Mouse (Mus musculus) limb, embryonic 14.5 days (tissue): ENCODE measurements around the gene Sirt4. TPM values are rescaled to one million over a fixed set of nuclear protein-coding genes. Genes with fewer than 3 reads are reported as not detected.

Source experiments
- ATAC-seq: fragments of 200-750 bp; cut with Nextera tagmentation; 2 replicates; pipeline ENCODE4 v1.8.0; 2017; ENCODE audit warnings: low read depth, moderate number of reproducible peaks, moderate TSS enrichment; ENCODE audit not compliant: low FRiP score
- DNase-seq: peaks from one replicate; pipeline ENCODE4 v3.0.0-alpha.2; 2015; ENCODE audit warnings: low spot score
- H3K27ac ChIP-seq: fragments of 300-500 bp; sonication (generic); replicated peaks from 2 replicates; pipeline ENCODE4 v1.5.1; 2014; ENCODE audit warnings: low read depth, mild to moderate bottlenecking, low read length, moderate library complexity, mixed read lengths
- H3K27me3 ChIP-seq: fragments of 300-500 bp; sonication (generic); 2 replicates; pipeline ENCODE4 v1.6.1; 2014; ENCODE audit warnings: low read length, mixed read lengths; ENCODE audit not compliant: control insufficient read depth, insufficient read depth
- H3K36me3 ChIP-seq: fragments of 300-500 bp; sonication (generic); 2 replicates; pipeline ENCODE4 v1.6.1; 2014; ENCODE audit warnings: mild to moderate bottlenecking, low read length, moderate library complexity, mixed read lengths; ENCODE audit not compliant: control insufficient read depth, insufficient read depth
- H3K4me1 ChIP-seq: fragments of 300-500 bp; sonication (generic); 2 replicates; pipeline ENCODE4 v1.6.1; 2014; ENCODE audit warnings: antibody characterized with exemption, low read length, mixed read lengths; ENCODE audit not compliant: control insufficient read depth, insufficient read depth
- H3K4me2 ChIP-seq: fragments of 300-500 bp; sonication (generic); replicated peaks from 2 replicates; pipeline ENCODE4 v1.6.1; 2014; ENCODE audit warnings: low read depth, mild to moderate bottlenecking, low read length, moderate library complexity; ENCODE audit not compliant: severe bottlenecking
- H3K4me3 ChIP-seq: fragments of 300-500 bp; sonication (generic); replicated peaks from 2 replicates; pipeline ENCODE4 v1.5.1; 2014; ENCODE audit warnings: low read length
- H3K9ac ChIP-seq: fragments of 300-500 bp; sonication (generic); 2 replicates; pipeline ENCODE4 v1.6.1; 2014; ENCODE audit warnings: mild to moderate bottlenecking, low read depth, low read length, moderate library complexity; ENCODE audit not compliant: severe bottlenecking
- H3K9me3 ChIP-seq: fragments of 300-500 bp; sonication (generic); 2 replicates; pipeline ENCODE4 v1.6.1; 2016; ENCODE audit warnings: low read length; ENCODE audit not compliant: control insufficient read depth
- POLR2A ChIP-seq: fragments of 200-500 bp; IDR thresholded peaks from 2 replicates; pipeline ENCODE4 v1.8.0; 2012; ENCODE audit warnings: inconsistent platforms, mild to moderate bottlenecking, moderate library complexity, borderline replicate concordance; ENCODE audit not compliant: insufficient read depth, insufficient read length; ENCODE audit errors: extremely low read depth
- WGBS: fragments of 180-500 bp; shearing (Covaris S2); extraction: QIAGEN DNeasy Blood & Tissue Kit; methylation state at CpG from one replicate; pipeline ENCODE4 v1.1.7; 2014; 5-methylcytosine and 5-hydroxymethylcytosine counted together
- polyA plus RNA-seq, 2 experiments: library from polyadenylated mRNA; depleted of rRNA in 1 of 2; stranded (reverse) in 1 of 2; unstranded in 1 of 2; fragments of >200 nt; fragmentation: Nextera tagmentation in 1 of 2; extraction: Ambion mirVana in 1 of 2; gene quantifications; 2 replicates each; pipeline versions ENCODE4 v1.2.1 to v1.2.3; 2012 to 2014

Gene Sirt4
- polyA plus RNA-seq, 2 experiments = 20.4 to 69.2 TPM

- Histone ChIP-seq H3K9ac (peak overlapping the region; percentile 55), H3K27me3 (no peaks in the 10 kb centered on the region), H3K4me2 (peak overlapping the region; percentile 50), H3K9me3 (no peaks in the 10 kb centered on the region), H3K4me1 (peaks cover 11% of the 10 kb centered on the region), H3K4me3 (peak overlapping the region; percentile 38), H3K36me3 (peaks cover 13% of the 10 kb centered on the region; the same call in 1 of the 2 replicates), H3K27ac (peak overlapping the region; percentile 38; the same call in 1 of the 2 replicates)
- 13% methylated on average over 21 of the region's 22 CpGs for WGBS
- DNase-seq (peak; percentile 68), ATAC-seq (peak; percentile 85)
- no peak for TF ChIP-seq POLR2A
Observed at GRCm38 (mm10) chr5:115475337-115476106, 9.0 kb downstream of the Sirt4 start.

GRCm38 (mm10) chr5:115474174-115474828 is 10.2 kb downstream of the Sirt4 start:
- TF ChIP-seq POLR2A = no peak
- no peak for DNase-seq

GRCm38 (mm10) chr5:115473191-115473590 is 11.3 kb downstream of the Sirt4 start:
- no peak overlapping the region for H3K27ac ChIP-seq
- no peak overlapping the region for H3K9ac ChIP-seq
- no peak overlapping the region for H3K4me2 ChIP-seq
- no peaks in the 10 kb centered on the region for H3K27me3 ChIP-seq
- H3K9me3 ChIP-seq = no peaks in the 10 kb centered on the region
- DNase-seq (no peak), ATAC-seq (no peak)
- H3K4me1 ChIP-seq = peaks cover 6% of the 10 kb centered on the region; the same call in 1 of the 2 replicates
- no peak for TF ChIP-seq POLR2A
- peaks cover 7% of the 10 kb centered on the region; the same call in 1 of the 2 replicates for H3K36me3 ChIP-seq
- no peak overlapping the region for H3K4me3 ChIP-seq
- WGBS = 76% methylated on average over 10 of the region's 10 CpGs

More at GRCm38 (mm10) chr5:115474174-115474828, 10.2 kb downstream of the Sirt4 start:
- H3K4me3 ChIP-seq = no peak overlapping the region
- H3K4me2 ChIP-seq = no peak overlapping the region
- ATAC-seq = no peak
- WGBS = 69% methylated on average over 22 of the region's 22 CpGs
- H3K4me1 ChIP-seq = peaks cover 6% of the 10 kb centered on the region; the same call in 1 of the 2 replicates
- no peaks in the 10 kb centered on the region for H3K27me3 ChIP-seq
- H3K9ac ChIP-seq = no peak overlapping the region
- H3K36me3 ChIP-seq = peaks cover 7% of the 10 kb centered on the region; the same call in 1 of the 2 replicates
- H3K9me3 ChIP-seq = no peaks in the 10 kb centered on the region
- no peak overlapping the region for H3K27ac ChIP-seq

GRCm38 (mm10) chr5:115470766-115471531 is 13.6 kb downstream of the Sirt4 start:
- Histone ChIP-seq H3K4me1 (peaks cover 2% of the 10 kb centered on the region; the same call in 1 of the 2 replicates), H3K36me3 (no peaks in the 10 kb centered on the region), H3K27me3 (no peaks in the 10 kb centered on the region), H3K27ac (no peak overlapping the region), H3K9ac (no peak overlapping the region), H3K4me2 (no peak overlapping the region), H3K9me3 (no peaks in the 10 kb centered on the region), H3K4me3 (no peak overlapping the region)
- peak; percentile 67 for DNase-seq
- 40% methylated on average over 20 of the region's 20 CpGs for WGBS
- ATAC-seq = no peak; the same call in 1 of the 2 replicates
- TF ChIP-seq POLR2A = no peak

- H3K27ac ChIP-seq = no peak overlapping the region
- no peaks in the 10 kb centered on the region for H3K9me3 ChIP-seq
- DNase-seq = no peak
- no peak for TF ChIP-seq POLR2A
- no peak overlapping the region for H3K9ac ChIP-seq
- no peaks in the 10 kb centered on the region for H3K27me3 ChIP-seq
- no peak overlapping the region for H3K4me3 ChIP-seq
- no peaks in the 10 kb centered on the region for H3K36me3 ChIP-seq
- 68% methylated on average over 6 of the region's 6 CpGs for WGBS
- no peaks in the 10 kb centered on the region for H3K4me1 ChIP-seq
- ATAC-seq = no peak
- no peak overlapping the region for H3K4me2 ChIP-seq
Observed at GRCm38 (mm10) chr5:115469791-115470190, 14.7 kb downstream of the Sirt4 start.
